Mouse (Mus musculus): ENCODE results near the gene Slc44a2. TPM values are rescaled to one million over a fixed set of nuclear protein-coding genes. Genes with fewer than 3 reads are reported as not detected.

The Slc44a2 gene
- polyA plus RNA-seq, 1 experiment = 67.7 TPM

DNA sequence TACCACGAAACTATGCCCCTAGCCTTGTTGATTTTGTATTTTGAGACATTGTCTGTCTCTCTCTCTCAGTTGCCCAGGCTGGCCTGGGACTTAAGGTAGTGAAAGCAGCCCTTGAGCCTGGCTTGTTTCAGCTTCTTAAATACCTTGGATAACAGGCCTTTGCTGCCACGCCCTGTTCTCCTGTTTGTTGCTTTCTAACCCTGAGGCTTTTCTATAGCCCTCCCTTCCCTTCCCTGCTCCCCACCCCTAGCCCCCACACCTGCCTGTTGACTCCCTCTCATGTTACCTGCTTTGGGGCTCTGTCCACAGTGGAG is 32.8 kb downstream of the Slc44a2 start:
- DNase-seq = no peak
- Histone ChIP-seq H3K4me1 (ENCODE audit: control insufficient read depth, insufficient read depth, low read length) (no peaks in the 10 kb centered on the region), H3K4me3 (replicated peaks; ENCODE audit: insufficient read depth, low read depth, low read length) (no peak overlapping the region), H3K27ac (ENCODE audit: insufficient read depth, low read length) (no peak overlapping the region), H3K27me3 (ENCODE audit: control insufficient read depth, insufficient read depth, low read length) (no peaks in the 10 kb centered on the region)
- WGBS = 83% methylated on average over 2 of the region's 2 CpGs
- no peak for TF ChIP-seq CTCF (IDR thresholded peaks at IDR 0.05; ENCODE audit: borderline replicate concordance, insufficient read depth, low read depth, low read length)
- no peak for TF ChIP-seq POLR2A (IDR thresholded peaks at IDR 0.05; ENCODE audit: borderline replicate concordance, insufficient read depth, low read length)

- TF ChIP-seq CTCF (IDR thresholded peaks at IDR 0.05; ENCODE audit: borderline replicate concordance, insufficient read depth, low read depth, low read length) (no peak), POLR2A (IDR thresholded peaks at IDR 0.05; ENCODE audit: borderline replicate concordance, insufficient read depth, low read length) (no peak)
These were observed 34.3 kb downstream of the Slc44a2 start for GRCm38 (mm10) chr9:21354796-21355195.

GRCm38 (mm10) chr9:21356981-21357718 is 36.7 kb downstream of the Slc44a2 start:
- no peak overlapping the region for H3K27ac ChIP-seq (ENCODE audit: insufficient read depth, low read length)
- 3% methylated on average over 1 of the region's 1 CpGs for WGBS
- TF ChIP-seq POLR2A (IDR thresholded peaks at IDR 0.05; ENCODE audit: borderline replicate concordance, insufficient read depth, low read length) (no peak), CTCF (IDR thresholded peaks at IDR 0.05; ENCODE audit: borderline replicate concordance, insufficient read depth, low read depth, low read length) (peak; percentile 62)

More at GRCm38 (mm10) chr9:21354796-21355195, 34.3 kb downstream of the Slc44a2 start:
- no peak overlapping the region for H3K27ac ChIP-seq (ENCODE audit: insufficient read depth, low read length)
- no peak for DNase-seq
- no peaks in the 10 kb centered on the region for H3K4me1 ChIP-seq (ENCODE audit: control insufficient read depth, insufficient read depth, low read length)
- 91% methylated on average over 6 of the region's 6 CpGs for WGBS
- no peak overlapping the region for H3K4me3 ChIP-seq (replicated peaks; ENCODE audit: insufficient read depth, low read depth, low read length)
- no peaks in the 10 kb centered on the region for H3K27me3 ChIP-seq (ENCODE audit: control insufficient read depth, insufficient read depth, low read length)

DNA sequence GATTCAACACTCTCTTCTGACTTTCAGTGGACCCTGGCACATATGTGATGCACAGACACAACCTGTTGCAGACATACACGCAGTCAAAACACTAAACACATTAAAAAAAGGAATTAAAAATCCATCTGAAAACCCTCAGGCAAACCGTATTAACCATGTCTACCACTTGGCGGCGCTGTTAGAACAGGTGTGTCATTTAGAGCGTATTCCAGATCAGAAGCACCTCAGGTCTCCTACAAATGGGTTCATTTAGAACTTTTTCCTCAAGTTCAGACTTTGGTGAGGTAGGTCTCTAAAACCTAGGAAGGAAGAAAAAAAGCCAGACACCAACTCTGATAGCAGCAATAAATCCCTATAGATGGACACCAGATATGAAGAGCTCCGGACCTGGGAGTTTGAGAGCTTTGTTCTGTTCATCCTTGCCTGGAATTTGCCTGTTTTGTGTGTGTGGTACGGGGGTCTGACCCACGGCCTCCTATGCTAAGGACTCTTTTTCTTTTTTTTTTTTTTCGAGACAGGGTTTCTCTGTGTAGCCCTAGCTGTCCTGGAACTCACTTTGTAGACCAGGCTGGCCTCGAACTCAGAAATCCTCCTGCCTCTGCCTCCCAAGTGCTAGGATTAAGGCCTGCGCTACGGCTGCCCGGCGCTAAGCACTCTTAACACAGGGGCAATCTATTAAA is 46.2 kb downstream of the Slc44a2 start:
- no peak for TF ChIP-seq POLR2A (IDR thresholded peaks at IDR 0.05; ENCODE audit: borderline replicate concordance, insufficient read depth, low read length)
- TF ChIP-seq CTCF (IDR thresholded peaks at IDR 0.05; ENCODE audit: borderline replicate concordance, insufficient read depth, low read depth, low read length) = peak; percentile 46; the same call in 1 of the 2 replicates
- peak; percentile 71 to 75 for DNase-seq
- Histone ChIP-seq H3K27me3 (ENCODE audit: control insufficient read depth, insufficient read depth, low read length) (no peaks in the 10 kb centered on the region), H3K4me3 (replicated peaks; ENCODE audit: insufficient read depth, low read depth, low read length) (peak overlapping the region; percentile 57), H3K4me1 (ENCODE audit: control insufficient read depth, insufficient read depth, low read length) (no peaks in the 10 kb centered on the region), H3K27ac (ENCODE audit: insufficient read depth, low read length) (0 out of 2 replicates have a peak overlapping the region, but pooled peaks have one; percentile 20)
- 30% methylated on average over 14 of the region's 14 CpGs for WGBS

More at GRCm38 (mm10) chr9:21356981-21357718, 36.7 kb downstream of the Slc44a2 start:
- Histone ChIP-seq H3K27me3 (ENCODE audit: control insufficient read depth, insufficient read depth, low read length) (no peaks in the 10 kb centered on the region), H3K4me1 (ENCODE audit: control insufficient read depth, insufficient read depth, low read length) (no peaks in the 10 kb centered on the region), H3K4me3 (replicated peaks; ENCODE audit: insufficient read depth, low read depth, low read length) (no peak overlapping the region)
- peak; percentile 62 to 76 for DNase-seq

- H3K27me3 ChIP-seq (ENCODE audit: control insufficient read depth, insufficient read depth, low read length) = no peaks in the 10 kb centered on the region
- DNase-seq = peak; percentile 100
- H3K27ac ChIP-seq (ENCODE audit: insufficient read depth, low read length) = peak within 1 kb of the TSS; percentile 20; the same call in 1 of the 2 replicates
- peak within 1 kb of the TSS; percentile 90 for H3K4me3 ChIP-seq (replicated peaks; ENCODE audit: insufficient read depth, low read depth, low read length)
- no peaks in the 10 kb centered on the region for H3K4me1 ChIP-seq (ENCODE audit: control insufficient read depth, insufficient read depth, low read length)
- TF ChIP-seq CTCF (IDR thresholded peaks at IDR 0.05; ENCODE audit: borderline replicate concordance, insufficient read depth, low read depth, low read length) (no peak), POLR2A (IDR thresholded peaks at IDR 0.05; ENCODE audit: borderline replicate concordance, insufficient read depth, low read length) (peak; percentile 83; the same call in 1 of the 2 replicates)
- under 1% methylated on average over 63 of the region's 66 CpGs for WGBS
These were observed 47.0 kb downstream of the Slc44a2 start, which contains the start of gene Ilf3 for GRCm38 (mm10) chr9:21367357-21368111. Ilf3 (plus strand) TSS chr9:21367871.

DNA sequence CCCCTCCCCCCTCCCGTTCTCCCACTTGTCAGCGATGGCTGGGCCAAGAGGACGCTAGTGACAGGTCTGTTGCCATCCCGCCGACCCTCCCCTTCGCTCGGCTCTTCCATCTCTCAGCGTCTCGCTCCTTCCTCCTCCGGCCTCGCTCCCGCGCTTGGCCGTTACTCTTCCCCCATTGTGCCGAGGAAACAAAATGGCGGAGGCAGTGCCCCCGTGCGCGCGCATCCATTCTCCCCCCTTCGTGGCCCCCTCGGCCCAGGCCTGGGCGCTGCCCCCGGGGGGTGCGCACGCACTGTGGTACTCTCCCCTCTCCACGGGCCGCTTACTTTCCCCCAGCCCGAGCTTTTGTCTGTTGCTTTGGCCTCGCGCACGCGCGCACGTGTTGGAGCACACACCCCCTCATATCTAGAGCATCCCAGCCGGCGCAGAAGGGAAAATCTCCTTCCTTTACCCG is 47.7 kb downstream of the Slc44a2 start:
- WGBS = under 1% methylated on average over 38 of the region's 38 CpGs
- Histone ChIP-seq H3K4me1 (ENCODE audit: control insufficient read depth, insufficient read depth, low read length) (no peaks in the 10 kb centered on the region), H3K27me3 (ENCODE audit: control insufficient read depth, insufficient read depth, low read length) (no peaks in the 10 kb centered on the region), H3K27ac (ENCODE audit: insufficient read depth, low read length) (no peak overlapping the region), H3K4me3 (replicated peaks; ENCODE audit: insufficient read depth, low read depth, low read length) (peak overlapping the region; percentile 90)
- TF ChIP-seq CTCF (IDR thresholded peaks at IDR 0.05; ENCODE audit: borderline replicate concordance, insufficient read depth, low read depth, low read length) (no peak), POLR2A (IDR thresholded peaks at IDR 0.05; ENCODE audit: borderline replicate concordance, insufficient read depth, low read length) (peak; percentile 16; the same call in 1 of the 2 replicates)
- peak; percentile 65 to 72 for DNase-seq

- TF ChIP-seq CTCF (IDR thresholded peaks at IDR 0.05; ENCODE audit: borderline replicate concordance, insufficient read depth, low read depth, low read length) = no peak
- no peak for TF ChIP-seq POLR2A (IDR thresholded peaks at IDR 0.05; ENCODE audit: borderline replicate concordance, insufficient read depth, low read length)
- 11% methylated on average over 11 of the region's 11 CpGs for WGBS
These were observed 48.6 kb downstream of the Slc44a2 start for GRCm38 (mm10) chr9:21369080-21369479.

More at GRCm38 (mm10) chr9:21369080-21369479, 48.6 kb downstream of the Slc44a2 start:
- no peak overlapping the region for H3K27ac ChIP-seq (ENCODE audit: insufficient read depth, low read length)
- peak in 1 of 2 experiments; percentile 23 for DNase-seq
- H3K27me3 ChIP-seq (ENCODE audit: control insufficient read depth, insufficient read depth, low read length) = no peaks in the 10 kb centered on the region
- peak overlapping the region; percentile 28 for H3K4me3 ChIP-seq (replicated peaks; ENCODE audit: insufficient read depth, low read depth, low read length)
- no peaks in the 10 kb centered on the region for H3K4me1 ChIP-seq (ENCODE audit: control insufficient read depth, insufficient read depth, low read length)

Data from cerebellum, adult 2 months (tissue).